Mouse (Mus musculus): ENCODE results near the gene BC052040.

GRCm38 (mm10) chr2:115597017-115597416 lies 15.5 kb downstream of the BC052040 start:
- TF ChIP-seq TAL1 (conservative IDR thresholded peaks at IDR 0.05; ENCODE audit: low read depth, low read length), result no peak
- no peak for TF ChIP-seq CTCF (IDR thresholded peaks at IDR 0.05; ENCODE audit: low read depth, low read length)
- no peak for TF ChIP-seq GATA1 (IDR thresholded peaks at IDR 0.05; ENCODE audit: borderline replicate concordance, low read length)
- TF ChIP-seq GATA2 (IDR thresholded peaks at IDR 0.05; ENCODE audit: borderline replicate concordance, low read depth, low read length), result no peak

Measured in G1E (cell line).